ENCODE assay signal across 8 mouse cellular contexts in the genomic region with DNA sequence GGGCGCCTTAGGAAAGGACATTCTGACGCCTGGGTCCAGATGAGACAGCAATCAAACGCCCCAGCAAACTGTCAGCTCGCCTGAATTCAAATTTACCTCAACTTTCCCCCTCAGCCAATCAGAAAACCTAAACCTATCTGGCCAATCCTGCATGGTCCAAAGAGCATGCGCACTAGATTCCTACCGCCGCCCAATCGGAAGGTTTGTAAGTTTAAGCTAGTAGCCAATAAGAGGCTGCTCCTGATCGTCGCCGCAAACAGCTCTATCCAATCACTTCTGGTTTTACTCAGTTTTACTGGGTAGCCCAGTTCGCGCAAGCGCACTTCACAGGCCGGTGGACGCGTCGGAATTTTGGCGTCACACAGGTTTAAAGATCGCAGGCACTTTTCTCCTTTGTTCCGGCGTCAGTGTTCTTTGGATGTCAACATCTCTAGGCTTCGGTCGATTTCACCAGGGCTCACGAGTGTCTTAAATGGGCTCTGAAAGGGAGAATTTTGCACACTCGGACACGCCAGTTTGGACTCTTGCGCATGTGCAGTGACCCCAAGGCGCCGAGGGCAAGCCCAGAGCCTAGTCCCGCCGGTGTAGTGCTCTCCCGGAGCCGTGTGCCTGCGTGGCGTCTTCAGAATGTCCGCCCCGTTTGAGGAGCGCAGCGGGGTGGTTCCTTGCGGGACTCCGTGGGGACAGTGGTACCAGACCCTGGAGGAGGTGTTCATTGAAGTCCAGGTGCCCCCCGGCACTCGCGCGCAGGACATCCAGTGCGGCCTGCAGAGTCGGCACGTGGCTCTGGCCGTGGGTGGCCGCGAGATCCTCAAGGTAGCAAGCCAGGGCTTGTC. TPM values are rescaled to one million over a fixed set of nuclear protein-coding genes. Genes with fewer than 3 reads are reported as not detected.
DNase-seq lines count a peak whose midpoint lies in the region; ATAC-seq and TF ChIP-seq lines count a peak whose summit lies in the region.

Gene Hmmr (minus strand): TSS at position 84 of the 836 bp plus-strand sequence.
Gene Nudcd2 (plus strand): TSS at position 329 of the 836 bp plus-strand sequence.

- H3K27me3 ChIP-seq in E14TG2a.4 (ENCODE audit: insufficient read depth, low read length) = no peaks in the 10 kb centered on the region
- no peaks in the 10 kb centered on the region for H3K27me3 ChIP-seq in forebrain, embryonic 12.5 days
- no peaks in the 10 kb centered on the region for H3K27me3 ChIP-seq in heart, postnatal 0 days (ENCODE audit: control insufficient read depth, insufficient read depth, low read length)
- no peaks in the 10 kb centered on the region for H3K27me3 ChIP-seq in liver, embryonic 16.5 days (ENCODE audit: control insufficient read depth, insufficient read depth, low read depth, low read length)
- H3K27me3 ChIP-seq in neural tube, embryonic 13.5 days = no peaks in the 10 kb centered on the region
- no peaks in the 10 kb centered on the region for H3K27me3 ChIP-seq in testis, adult 2 months (ENCODE audit: control insufficient read depth, insufficient read depth, low read length)

- WGBS in forebrain, embryonic 12.5 days = under 1% methylated on average over 52 of the region's 52 CpGs
- WGBS in heart, postnatal 0 days = under 1% methylated on average over 52 of the region's 52 CpGs
- under 1% methylated on average over 52 of the region's 52 CpGs for WGBS in liver, embryonic 16.5 days (ENCODE audit: insufficient replicate concordance)
- under 1% methylated on average over 52 of the region's 52 CpGs for WGBS in neural tube, embryonic 13.5 days

- H3K9ac ChIP-seq in forebrain, embryonic 12.5 days = peak within 1 kb of the TSS; percentile 89
- H3K9ac ChIP-seq in heart, postnatal 0 days (replicated peaks; ENCODE audit: low read depth, low read length) = peak within 1 kb of the TSS; percentile 85
- H3K9ac ChIP-seq in liver, embryonic 16.5 days (ENCODE audit: low read depth, low read length) = peak within 1 kb of the TSS; percentile 91
- peak within 1 kb of the TSS; percentile 87 for H3K9ac ChIP-seq in neural tube, embryonic 13.5 days

- TF ChIP-seq CTCF in E14TG2a.4 (conservative IDR thresholded peaks at IDR 0.05; ENCODE audit: low read length) = no peak
- TF ChIP-seq CTCF in heart, postnatal 0 days (IDR thresholded peaks at IDR 0.05; ENCODE audit: low read depth) = no peak
- no peak for TF ChIP-seq CTCF in testis, adult 2 months (IDR thresholded peaks at IDR 0.05; ENCODE audit: control insufficient read depth, insufficient read depth, insufficient replicate concordance, low read depth, low read length)

- 0 out of 2 replicates have a peak, but pooled peaks have one; percentile 31 for TF ChIP-seq POLR2A in testis, adult 2 months (IDR thresholded peaks at IDR 0.05; ENCODE audit: control insufficient read depth, low read depth, low read length)

- ATAC-seq in forebrain, embryonic 12.5 days (ENCODE audit: low FRiP score) = peak; percentile 99
- peak; percentile 100 for ATAC-seq in heart, postnatal 0 days (ENCODE audit: insufficient read depth, low read depth)
- peak; percentile 97 for ATAC-seq in liver, embryonic 16.5 days (ENCODE audit: low read depth)
- ATAC-seq in neural tube, embryonic 13.5 days (ENCODE audit: low read depth) = peak; percentile 99

- peak within 1 kb of the TSS; percentile 76 for H3K4me2 ChIP-seq in forebrain, embryonic 12.5 days
- peak within 1 kb of the TSS; percentile 91 for H3K4me2 ChIP-seq in heart, postnatal 0 days (ENCODE audit: low read depth, low read length)
- H3K4me2 ChIP-seq in liver, embryonic 16.5 days (ENCODE audit: low read depth, low read length) = peak within 1 kb of the TSS; percentile 88
- peak within 1 kb of the TSS; percentile 82 for H3K4me2 ChIP-seq in neural tube, embryonic 13.5 days

- TF ChIP-seq EP300 in heart, postnatal 0 days (IDR thresholded peaks at IDR 0.05; ENCODE audit: low read depth) = no peak; the same call in 1 of the 2 replicates

- H3K4me3 ChIP-seq in E14TG2a.4 (replicated peaks; ENCODE audit: low read length) = peak within 1 kb of the TSS; percentile 96
- H3K4me3 ChIP-seq in forebrain, embryonic 12.5 days (replicated peaks) = peak within 1 kb of the TSS; percentile 88
- peak within 1 kb of the TSS; percentile 83 for H3K4me3 ChIP-seq in heart, postnatal 0 days (ENCODE audit: low read depth, low read length)
- peak within 1 kb of the TSS; percentile 97 for H3K4me3 ChIP-seq in liver, embryonic 16.5 days (ENCODE audit: low read depth, low read length)
- H3K4me3 ChIP-seq in neural tube, embryonic 13.5 days = peak within 1 kb of the TSS; percentile 70
- H3K4me3 ChIP-seq in testis, adult 2 months (ENCODE audit: control insufficient read depth, low read depth, low read length) = peak within 1 kb of the TSS; percentile 98

- no peaks in the 10 kb centered on the region for H3K9me3 ChIP-seq in E14TG2a.4 (ENCODE audit: low read length)
- H3K9me3 ChIP-seq in forebrain, embryonic 12.5 days = no peaks in the 10 kb centered on the region
- H3K9me3 ChIP-seq in heart, postnatal 0 days (replicated peaks; ENCODE audit: control insufficient read depth, low read length) = no peaks in the 10 kb centered on the region
- H3K9me3 ChIP-seq in liver, embryonic 16.5 days (replicated peaks; ENCODE audit: control insufficient read depth, low read length) = no peaks in the 10 kb centered on the region
- no peaks in the 10 kb centered on the region for H3K9me3 ChIP-seq in neural tube, embryonic 13.5 days

- H3K27ac ChIP-seq in forebrain, embryonic 12.5 days = peak within 1 kb of the TSS; percentile 83
- peak within 1 kb of the TSS; percentile 81 for H3K27ac ChIP-seq in heart, postnatal 0 days (ENCODE audit: low read depth)
- peak within 1 kb of the TSS; percentile 82 for H3K27ac ChIP-seq in liver, embryonic 16.5 days (ENCODE audit: low read length)
- peak within 1 kb of the TSS; percentile 80 for H3K27ac ChIP-seq in neural tube, embryonic 13.5 days (replicated peaks)
- peak within 1 kb of the TSS; percentile 83 for H3K27ac ChIP-seq in testis, adult 2 months (ENCODE audit: control insufficient read depth, insufficient read depth, low read depth, low read length)

- peaks cover 72% of the 10 kb centered on the region for H3K36me3 ChIP-seq in E14TG2a.4 (ENCODE audit: insufficient read depth, low read length)
- H3K36me3 ChIP-seq in forebrain, embryonic 12.5 days (replicated peaks) = peaks cover 27% of the 10 kb centered on the region
- H3K36me3 ChIP-seq in heart, postnatal 0 days (replicated peaks; ENCODE audit: control insufficient read depth, insufficient read depth, low read length) = peaks cover 29% of the 10 kb centered on the region
- H3K36me3 ChIP-seq in liver, embryonic 16.5 days (ENCODE audit: control insufficient read depth, insufficient read depth) = peaks cover 20% of the 10 kb centered on the region
- peaks cover 22% of the 10 kb centered on the region for H3K36me3 ChIP-seq in neural tube, embryonic 13.5 days
- H3K36me3 ChIP-seq in testis, adult 2 months (ENCODE audit: control insufficient read depth, insufficient read depth, low read length) = no peaks in the 10 kb centered on the region

- H3K4me1 ChIP-seq in E14TG2a.4 (replicated peaks; ENCODE audit: low read depth, low read length) = peaks cover 56% of the 10 kb centered on the region
- peaks cover 26% of the 10 kb centered on the region for H3K4me1 ChIP-seq in forebrain, embryonic 12.5 days
- peaks cover 20% of the 10 kb centered on the region for H3K4me1 ChIP-seq in heart, postnatal 0 days (ENCODE audit: control insufficient read depth, insufficient read depth)
- H3K4me1 ChIP-seq in liver, embryonic 16.5 days (ENCODE audit: control insufficient read depth, low read depth, low read length) = peaks cover 14% of the 10 kb centered on the region
- H3K4me1 ChIP-seq in neural tube, embryonic 13.5 days (replicated peaks) = peaks cover 30% of the 10 kb centered on the region
- H3K4me1 ChIP-seq in testis, adult 2 months (ENCODE audit: control insufficient read depth, insufficient read depth, low read length) = peaks cover 4% of the 10 kb centered on the region

- peak; percentile 99 for DNase-seq in c-Kit-positive CD71-positive TER-119-positive erythroid progenitor cells, embryonic 14.5 days (ENCODE audit: low spot score)
- DNase-seq in heart, postnatal 0 days (ENCODE audit: low spot score) = peak; percentile 99
- DNase-seq in kidney, postnatal 4 days = peak; percentile 91 to 96

RNA-seq across cellular contexts. Expression of gene Hmmr, which starts in this region (rescaled TPM):
- polyA plus RNA-seq in forebrain, embryonic 12.5 days (2016; fragmentation: Nextera tagmentation; extraction: Ambion mirVana) = 64.3 and 68.3 TPM in 2 replicates
- 29.0 and 56.5 TPM in 2 replicates for total RNA-seq in heart, postnatal 0 days (2014; rRNA removed; ENCODE audit: low replicate concordance)
- 18.0 and 18.1 TPM in 2 replicates for polyA plus RNA-seq in heart, postnatal 0 days (2015; fragmentation: Nextera tagmentation; extraction: Ambion mirVana)
- 45.2 and 53.3 TPM in 2 replicates for polyA plus RNA-seq in liver, embryonic 16.5 days (2015; fragmentation: Nextera tagmentation; extraction: Ambion mirVana)
- 7.8 and 10.1 TPM in 2 replicates for polyA plus RNA-seq in neural tube, embryonic 13.5 days (2015; fragmentation: Nextera tagmentation; extraction: Ambion mirVana)
- 5.0 and 6.8 TPM in 2 replicates for polyA plus RNA-seq in testis, adult 2 months (2012; rRNA removed)

RNA-seq across cellular contexts. Expression of gene Nudcd2, which starts in this region (rescaled TPM):
- 151 and 171 TPM in 2 replicates for polyA plus RNA-seq in forebrain, embryonic 12.5 days (2016; fragmentation: Nextera tagmentation; extraction: Ambion mirVana)
- 28.3 and 55.1 TPM in 2 replicates for total RNA-seq in heart, postnatal 0 days (2014; rRNA removed; ENCODE audit: low replicate concordance)
- polyA plus RNA-seq in heart, postnatal 0 days (2015; fragmentation: Nextera tagmentation; extraction: Ambion mirVana) = 68.9 and 72.4 TPM in 2 replicates
- polyA plus RNA-seq in liver, embryonic 16.5 days (2015; fragmentation: Nextera tagmentation; extraction: Ambion mirVana) = 63.3 and 68.0 TPM in 2 replicates
- polyA plus RNA-seq in neural tube, embryonic 13.5 days (2015; fragmentation: Nextera tagmentation; extraction: Ambion mirVana) = 70.9 and 81.8 TPM in 2 replicates
- 9.7 and 15.1 TPM in 2 replicates for polyA plus RNA-seq in testis, adult 2 months (2012; rRNA removed)

Comparison
In these comparisons a context has a peak if more than half of its experiments do, and no peak if none do; other contexts are left out.
1. Peak in every context shown above with its lines: DNase-seq, ATAC-seq, H3K4me3 ChIP-seq and H3K27ac ChIP-seq.